ENCODE assay signal across 10 mouse cellular contexts in the genomic region with DNA sequence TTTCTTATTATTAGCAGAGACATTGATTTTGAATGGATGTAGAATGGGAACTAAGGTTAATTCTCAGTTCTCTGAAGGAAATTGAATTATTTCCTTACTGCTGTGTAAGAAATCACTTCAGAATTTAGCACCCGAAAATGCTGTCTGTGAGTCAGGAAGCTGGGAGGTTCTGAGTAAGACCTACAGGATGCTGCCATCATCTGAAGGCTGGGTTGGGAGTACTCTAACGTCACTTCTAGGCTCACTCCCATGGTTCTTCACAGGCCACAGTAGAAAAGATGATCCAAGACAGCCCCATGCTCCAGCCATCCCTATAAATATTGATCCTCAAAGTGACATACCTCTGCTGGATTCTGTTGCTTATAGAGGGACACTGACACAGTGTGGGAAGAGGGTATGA. TPM values are rescaled to one million over a fixed set of nuclear protein-coding genes. Genes with fewer than 3 reads are reported as not detected.
DNase-seq lines count a peak whose midpoint lies in the region; ATAC-seq and TF ChIP-seq lines count a peak whose summit lies in the region.
"Had no signal": no experiment of that assay in that cellular context is flagged by ENCODE, and none has a peak within 500 bp of the region (broad histone marks: within the 10 kb centered on the region; RNA-seq: fewer than 3 reads in every experiment).

No protein-coding gene starts in this region.

- ATAC-seq in hindbrain, embryonic 11.5 days (ENCODE audit: low FRiP score) = no peak
- ATAC-seq in midbrain, embryonic 15.5 days (replicated peaks) = no peak

- no peak overlapping the region; the same call in 1 of the 2 replicates for H3K9ac ChIP-seq in hindbrain, embryonic 11.5 days (ENCODE audit: low read depth, low read length)
- no peak overlapping the region; the same call in 1 of the 2 replicates for H3K9ac ChIP-seq in midbrain, embryonic 15.5 days

- DNase-seq in cerebellum, adult 2 months = peak in 1 of 2 experiments; percentile 42
- DNase-seq in cerebellum, postnatal 4 days (ENCODE audit: low spot score in 2 of 2) = no peak
- DNase-seq in layer of hippocampus, adult 2 months (ENCODE audit: low spot score in 2 of 2) = no peak
- no peak for DNase-seq in layer of hippocampus, postnatal 14 days (ENCODE audit: low spot score in 2 of 2)
- no peak for DNase-seq in hindbrain, embryonic 11.5 days (ENCODE audit: low spot score)
- no peak for DNase-seq in right cerebral cortex, postnatal 25 days
- no peak for DNase-seq in urinary bladder, postnatal 36 days (ENCODE audit: low spot score in 2 of 2)
- DNase-seq: spleen, adult 18-20 months had no signal

- no peaks in the 10 kb centered on the region for H3K36me3 ChIP-seq in hindbrain, embryonic 11.5 days (ENCODE audit: control insufficient read depth, insufficient read depth, low read length)
- no peaks in the 10 kb centered on the region for H3K36me3 ChIP-seq in midbrain, embryonic 15.5 days (replicated peaks)
- H3K36me3 ChIP-seq: embryonic facial prominence, embryonic 15.5 days had no signal

- no peaks in the 10 kb centered on the region for H3K9me3 ChIP-seq in hindbrain, embryonic 11.5 days (ENCODE audit: control insufficient read depth, low read length)
- no peaks in the 10 kb centered on the region for H3K9me3 ChIP-seq in midbrain, embryonic 15.5 days
- H3K9me3 ChIP-seq: embryonic facial prominence, embryonic 15.5 days had no signal

- no peak for TF ChIP-seq POLR2A in cerebellum, adult 2 months (IDR thresholded peaks at IDR 0.05; ENCODE audit: borderline replicate concordance, insufficient read depth, low read length)

- H3K4me3 ChIP-seq in cerebellum, adult 2 months (replicated peaks; ENCODE audit: insufficient read depth, low read depth, low read length) = peak overlapping the region; percentile 49
- peak overlapping the region; percentile 98 for H3K4me3 ChIP-seq in layer of hippocampus, adult 2 months
- H3K4me3 ChIP-seq in hindbrain, embryonic 11.5 days (ENCODE audit: low read depth, low read length) = peak overlapping the region; percentile 71
- H3K4me3 ChIP-seq in midbrain, embryonic 15.5 days = peak overlapping the region; percentile 73

- H3K27ac ChIP-seq in cerebellum, adult 2 months (ENCODE audit: insufficient read depth, low read length) = no peak overlapping the region
- peak overlapping the region; percentile 96 for H3K27ac ChIP-seq in layer of hippocampus, adult 2 months
- no peak overlapping the region for H3K27ac ChIP-seq in hindbrain, embryonic 11.5 days (ENCODE audit: low read depth, low read length)
- H3K27ac ChIP-seq in midbrain, embryonic 15.5 days = no peak overlapping the region

- whole genome bisulfite sequencing in cerebellum, adult 2 months = 19% methylated on average over 2 of the region's 2 CpGs
- 66% methylated on average over 2 of the region's 2 CpGs for WGBS in hindbrain, embryonic 11.5 days
- WGBS in midbrain, embryonic 15.5 days = 62% methylated on average over 2 of the region's 2 CpGs

- H3K4me1 ChIP-seq in cerebellum, adult 2 months (ENCODE audit: control insufficient read depth, insufficient read depth, low read length) = peaks cover 11% of the 10 kb centered on the region
- no peaks in the 10 kb centered on the region for H3K4me1 ChIP-seq in hindbrain, embryonic 11.5 days (replicated peaks; ENCODE audit: control insufficient read depth, insufficient read depth, low read length)
- peaks cover 24% of the 10 kb centered on the region for H3K4me1 ChIP-seq in midbrain, embryonic 15.5 days

- H3K27me3 ChIP-seq in cerebellum, adult 2 months (ENCODE audit: control insufficient read depth, insufficient read depth, low read length) = no peaks in the 10 kb centered on the region
- no peaks in the 10 kb centered on the region for H3K27me3 ChIP-seq in hindbrain, embryonic 11.5 days (ENCODE audit: control insufficient read depth, insufficient read depth, low read length)
- H3K27me3 ChIP-seq in midbrain, embryonic 15.5 days (replicated peaks) = no peaks in the 10 kb centered on the region
- H3K27me3 ChIP-seq: embryonic facial prominence, embryonic 15.5 days had no signal

- peak overlapping the region; percentile 72 for H3K4me2 ChIP-seq in hindbrain, embryonic 11.5 days (replicated peaks; ENCODE audit: low read depth, low read length)
- H3K4me2 ChIP-seq in midbrain, embryonic 15.5 days = peak overlapping the region; percentile 91

- no peak for TF ChIP-seq CTCF in cerebellum, adult 2 months (IDR thresholded peaks at IDR 0.05; ENCODE audit: borderline replicate concordance, insufficient read depth, low read depth, low read length)
- no peak for TF ChIP-seq CTCF in layer of hippocampus, adult 2 months (conservative IDR thresholded peaks at IDR 0.05)

RNA-seq across cellular contexts. Expression of gene Snx30, which starts 1.9 kb away (rescaled TPM):
- 24.7 and 26.1 TPM in 2 replicates for polyA plus RNA-seq in cerebellum, adult 2 months (2012; rRNA removed)
- 10 to 100 TPM; 40.3 to 44.6 TPM for total RNA-seq in layer of hippocampus, adult 2 months (2021)
- total RNA-seq in layer of hippocampus, postnatal 14 days (2021) = 10 to 100 TPM; 46.4 to 46.9 TPM
- polyA plus RNA-seq in hindbrain, embryonic 11.5 days (2014; fragmentation: Nextera tagmentation; extraction: Ambion mirVana) = 13.4 and 19.1 TPM in 2 replicates
- 20.5 and 22.4 TPM in 2 replicates for polyA plus RNA-seq in midbrain, embryonic 15.5 days (2015; fragmentation: Nextera tagmentation; extraction: Ambion mirVana)

RNA-seq across cellular contexts. Expression of gene Inip, which starts 6.1 kb away (rescaled TPM):
- 22.5 and 23.3 TPM in 2 replicates for polyA plus RNA-seq in cerebellum, adult 2 months (2012; rRNA removed)
- 10 to 100 TPM; 23.6 to 25.6 TPM for total RNA-seq in layer of hippocampus, adult 2 months (2021)
- 10 to 100 TPM; 20.2 to 22.7 TPM for total RNA-seq in layer of hippocampus, postnatal 14 days (2021)
- polyA plus RNA-seq in hindbrain, embryonic 11.5 days (2014; fragmentation: Nextera tagmentation; extraction: Ambion mirVana) = 94.3 and 105 TPM in 2 replicates
- 55.4 and 61.4 TPM in 2 replicates for polyA plus RNA-seq in midbrain, embryonic 15.5 days (2015; fragmentation: Nextera tagmentation; extraction: Ambion mirVana)
